Mouse (Mus musculus) intestine, postnatal 0 days (tissue): Measurements from ENCODE around the gene Acsbg1. TPM values are rescaled to one million over a fixed set of nuclear protein-coding genes. Genes with fewer than 3 reads are reported as not detected.

Experiments used
- ATAC-seq: fragments of 200-750 bp; cut with Nextera tagmentation; 2 replicates; pipeline ENCODE4 v1.8.0; 2017; ENCODE audit warnings: mild to moderate bottlenecking, moderate TSS enrichment, moderate library complexity
- H3K27ac ChIP-seq: fragments of 300-500 bp; sonication (generic); 2 replicates; pipeline ENCODE4 v1.5.1; 2014; ENCODE audit warnings: mild to moderate bottlenecking, low read depth, low read length, moderate library complexity
- H3K27me3 ChIP-seq: fragments of 300-500 bp; sonication (generic); replicated peaks from 2 replicates; pipeline ENCODE4 v1.6.1; 2014; ENCODE audit warnings: low read length, mixed read lengths; ENCODE audit not compliant: control insufficient read depth, insufficient read depth
- H3K36me3 ChIP-seq: fragments of 300-500 bp; sonication (generic); 2 replicates; pipeline ENCODE4 v1.6.1; 2014; ENCODE audit warnings: mild to moderate bottlenecking, moderate library complexity; ENCODE audit not compliant: control insufficient read depth, insufficient read depth
- H3K4me1 ChIP-seq: fragments of 300-500 bp; sonication (generic); replicated peaks from 2 replicates; pipeline ENCODE4 v1.6.1; 2014; ENCODE audit warnings: antibody characterized with exemption, low read length, mixed read lengths; ENCODE audit not compliant: control insufficient read depth, insufficient read depth
- H3K4me2 ChIP-seq: fragments of 300-500 bp; sonication (generic); replicated peaks from 2 replicates; pipeline ENCODE4 v1.6.1; 2014; ENCODE audit warnings: low read depth, mild to moderate bottlenecking, moderate library complexity
- H3K4me3 ChIP-seq: fragments of 300-500 bp; sonication (generic); 2 replicates; pipeline ENCODE4 v1.5.1; 2014; ENCODE audit warnings: low read depth, low read length
- H3K9ac ChIP-seq: fragments of 300-500 bp; sonication (generic); 2 replicates; pipeline ENCODE4 v1.6.1; 2014; ENCODE audit warnings: mild to moderate bottlenecking, low read depth, low read length
- H3K9me3 ChIP-seq: fragments of 300-500 bp; sonication (generic); 2 replicates; pipeline ENCODE4 v1.6.1; 2016; ENCODE audit warnings: mixed run types; ENCODE audit not compliant: control insufficient read depth
- CTCF ChIP-seq: sonication (generic); IDR thresholded peaks from 2 replicates; pipeline ENCODE4 v1.5.1; 2016; ENCODE audit warnings: low read depth, mild to moderate bottlenecking, control low read depth, antibody characterized with exemption, moderate library complexity
- WGBS: fragments of 180-500 bp; shearing (Covaris S2); extraction: QIAGEN DNeasy Blood & Tissue Kit; methylation state at CpG from one replicate; pipeline ENCODE4 v1.1.7; 2014; 5-methylcytosine and 5-hydroxymethylcytosine counted together
- polyA plus RNA-seq: library from polyadenylated mRNA; unstranded; fragments of >200 nt; fragmentation: Nextera tagmentation; extraction: Ambion mirVana; gene quantifications from 2 replicates; pipeline ENCODE4 v1.2.1, GENCODE M21; 2015

Gene Acsbg1
- 0.16 and 0.27 TPM in 2 replicates for polyA plus RNA-seq

- H3K9me3 ChIP-seq, result no peaks in the 10 kb centered on the region
- H3K27ac ChIP-seq, result no peak within 1 kb of the TSS
- no peak for TF ChIP-seq CTCF
- no peaks in the 10 kb centered on the region for H3K27me3 ChIP-seq
- H3K4me2 ChIP-seq, result no peak within 1 kb of the TSS
- no peak within 1 kb of the TSS for H3K4me3 ChIP-seq
- H3K36me3 ChIP-seq, result no peaks in the 10 kb centered on the region
- H3K4me1 ChIP-seq, result no peaks in the 10 kb centered on the region
- no peak within 1 kb of the TSS for H3K9ac ChIP-seq
- 25% methylated on average over 10 of the region's 10 CpGs for WGBS
- no peak for ATAC-seq
Measured at GRCm38 (mm10) chr9:54661605-54662377, at the start of gene Acsbg1. TSS of gene Acsbg1 (minus strand) at chr9:54661870.

DNA sequence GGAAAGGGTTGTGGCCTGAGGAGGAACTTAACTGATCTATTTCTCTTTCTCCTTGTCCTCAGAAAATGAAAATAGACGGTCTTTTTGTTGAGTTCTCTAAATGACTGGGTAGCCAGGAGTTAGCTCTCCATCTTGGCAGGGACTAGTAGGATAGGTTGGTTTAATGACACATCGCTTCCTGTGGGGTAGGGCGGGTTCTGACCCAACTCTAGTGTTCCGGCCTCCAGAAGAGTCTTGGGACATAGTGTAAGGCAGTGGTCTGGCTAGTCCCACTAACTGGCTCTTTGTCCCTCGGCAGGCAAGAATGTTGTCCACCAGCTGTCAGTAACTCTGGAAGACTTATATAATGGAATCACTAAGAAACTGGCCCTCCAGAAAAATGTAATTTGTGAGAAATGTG, 46.4 kb upstream of the Acsbg1 start:
- no peak overlapping the region for H3K4me2 ChIP-seq
- 86% methylated on average over 5 of the region's 5 CpGs for WGBS
- no peak overlapping the region for H3K27ac ChIP-seq
- no peak overlapping the region for H3K9ac ChIP-seq
- H3K9me3 ChIP-seq, result no peaks in the 10 kb centered on the region
- H3K36me3 ChIP-seq, result peaks cover 2% of the 10 kb centered on the region
- no peaks in the 10 kb centered on the region for H3K4me1 ChIP-seq
- no peak for TF ChIP-seq CTCF
- H3K27me3 ChIP-seq, result no peaks in the 10 kb centered on the region
- no peak overlapping the region for H3K4me3 ChIP-seq
- no peak for ATAC-seq

- Histone ChIP-seq H3K9me3 (no peaks in the 10 kb centered on the region), H3K9ac (no peak overlapping the region), H3K4me1 (no peaks in the 10 kb centered on the region), H3K27me3 (no peaks in the 10 kb centered on the region; the same call in 1 of the 2 replicates), H3K27ac (no peak overlapping the region), H3K36me3 (no peaks in the 10 kb centered on the region; the same call in 1 of the 2 replicates), H3K4me3 (no peak overlapping the region), H3K4me2 (no peak overlapping the region)
- no peak for ATAC-seq
- TF ChIP-seq CTCF, result no peak
- WGBS, result 71% methylated on average over 8 of the region's 8 CpGs
Measured at GRCm38 (mm10) chr9:54707288-54707999, 45.8 kb upstream of the Acsbg1 start.

GRCm38 (mm10) chr9:54705561-54705960, 43.9 kb upstream of the Acsbg1 start:
- Histone ChIP-seq H3K9me3 (no peaks in the 10 kb centered on the region), H3K4me3 (no peak overlapping the region)
- WGBS, result 22% methylated on average over 1 of the region's 1 CpGs

DNA sequence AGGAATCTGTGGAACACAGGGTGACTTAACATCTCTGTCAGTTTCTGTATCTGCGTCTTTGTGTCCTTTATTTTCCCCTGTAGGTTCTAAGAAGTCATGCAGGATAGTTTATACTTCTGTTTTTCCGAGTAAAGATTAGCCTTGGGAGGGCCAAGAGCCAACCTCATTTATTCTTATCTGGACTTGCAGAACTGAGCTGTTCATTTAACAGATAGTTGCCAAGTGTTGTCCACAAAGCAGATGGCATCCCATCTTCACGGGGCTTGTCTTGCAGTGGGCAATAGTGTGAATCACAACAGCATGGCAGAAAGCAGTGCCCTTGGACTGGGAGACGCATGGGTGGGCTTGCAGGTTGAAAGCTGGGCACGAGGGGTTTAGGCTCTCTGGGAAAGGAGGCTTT, 42.7 kb upstream of the Acsbg1 start:
- Histone ChIP-seq H3K27me3 (no peaks in the 10 kb centered on the region; the same call in 1 of the 2 replicates), H3K4me2 (no peak overlapping the region), H3K4me1 (no peaks in the 10 kb centered on the region), H3K4me3 (no peak overlapping the region), H3K9ac (no peak overlapping the region), H3K27ac (no peak overlapping the region), H3K9me3 (no peaks in the 10 kb centered on the region), H3K36me3 (no peaks in the 10 kb centered on the region; the same call in 1 of the 2 replicates)
- TF ChIP-seq CTCF, result no peak
- ATAC-seq, result no peak
- 67% methylated on average over 5 of the region's 5 CpGs for WGBS

More at GRCm38 (mm10) chr9:54705561-54705960, 43.9 kb upstream of the Acsbg1 start:
- H3K9ac ChIP-seq, result no peak overlapping the region
- ATAC-seq, result no peak
- TF ChIP-seq CTCF, result no peak
- no peaks in the 10 kb centered on the region; the same call in 1 of the 2 replicates for H3K27me3 ChIP-seq
- no peaks in the 10 kb centered on the region for H3K4me1 ChIP-seq
- no peak overlapping the region for H3K27ac ChIP-seq
- no peaks in the 10 kb centered on the region; the same call in 1 of the 2 replicates for H3K36me3 ChIP-seq
- H3K4me2 ChIP-seq, result no peak overlapping the region

DNA sequence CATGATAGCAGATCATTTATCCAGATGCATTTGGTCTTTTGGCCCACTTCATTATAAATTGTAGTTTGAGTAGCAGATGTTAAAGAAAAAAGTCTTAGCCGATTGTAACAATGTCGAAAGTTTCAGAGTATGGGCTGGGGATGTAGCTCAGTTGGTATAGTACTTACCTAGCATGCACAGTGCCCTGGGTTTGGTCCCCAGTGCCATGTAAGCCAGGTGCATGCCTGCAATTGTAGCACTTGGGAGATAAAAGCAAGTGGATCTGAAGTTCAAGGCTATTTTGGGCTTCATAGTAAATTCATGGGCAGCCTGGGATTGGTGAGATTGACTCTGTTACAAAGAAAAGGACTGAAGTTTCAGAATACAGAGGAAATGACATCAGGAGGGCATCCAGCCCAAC, 40.9 kb upstream of the Acsbg1 start:
- no peak for TF ChIP-seq CTCF
- Histone ChIP-seq H3K36me3 (no peaks in the 10 kb centered on the region), H3K9ac (no peak overlapping the region), H3K4me1 (no peaks in the 10 kb centered on the region), H3K27ac (no peak overlapping the region), H3K9me3 (no peaks in the 10 kb centered on the region), H3K4me2 (no peak overlapping the region), H3K4me3 (no peak overlapping the region), H3K27me3 (peaks cover 11% of the 10 kb centered on the region; the same call in 1 of the 2 replicates)
- 93% methylated on average over 2 of the region's 2 CpGs for WGBS
- ATAC-seq, result no peak
